In genomic region chr8:120113306-120113705, GRCm38 (mm10) we compare ENCODE assay signal across 8 mouse cellular contexts. TPM values are rescaled to one million over a fixed set of nuclear protein-coding genes. Genes with fewer than 3 reads are reported as not detected.
DNase-seq lines count a peak whose midpoint lies in the region; ATAC-seq lines count a peak whose summit lies in the region.

No protein-coding gene starts in this region.

- H3K27me3 ChIP-seq in heart, embryonic 15.5 days: peaks cover 16% of the 10 kb centered on the region; the same call in 1 of the 2 replicates
- peaks cover 59% of the 10 kb centered on the region for H3K27me3 ChIP-seq in limb, embryonic 12.5 days
- peaks cover 21% of the 10 kb centered on the region for H3K27me3 ChIP-seq in midbrain, embryonic 11.5 days (ENCODE audit: control insufficient read depth, insufficient read depth, low read length)

- 3% methylated on average over 10 of the region's 10 CpGs for WGBS in heart, embryonic 15.5 days
- 6% methylated on average over 10 of the region's 10 CpGs for WGBS in limb, embryonic 12.5 days
- WGBS in midbrain, embryonic 11.5 days: 6% methylated on average over 10 of the region's 10 CpGs

- no peaks in the 10 kb centered on the region for H3K36me3 ChIP-seq in heart, embryonic 15.5 days
- H3K36me3 ChIP-seq in limb, embryonic 12.5 days: no peaks in the 10 kb centered on the region
- no peaks in the 10 kb centered on the region for H3K36me3 ChIP-seq in midbrain, embryonic 11.5 days (ENCODE audit: control insufficient read depth, insufficient read depth, low read length)

- peak; percentile 49 for DNase-seq in layer of hippocampus, adult 9-11 months
- no peak for DNase-seq in layer of hippocampus, postnatal 10 days (ENCODE audit: low spot score in 2 of 2)
- peak; percentile 49 to 54 for DNase-seq in cerebellum, postnatal 10 days
- DNase-seq in midbrain, embryonic 11.5 days (ENCODE audit: low spot score, missing footprints): no peak
- DNase-seq in adipocyte (ENCODE audit: low spot score): no peak

- H3K4me2 ChIP-seq in heart, embryonic 15.5 days: peak overlapping the region; percentile 97
- peak overlapping the region; percentile 93 for H3K4me2 ChIP-seq in limb, embryonic 12.5 days
- peak overlapping the region; percentile 88 for H3K4me2 ChIP-seq in midbrain, embryonic 11.5 days

- ATAC-seq in heart, embryonic 15.5 days (replicated peaks; ENCODE audit: insufficient number of reproducible peaks, insufficient read depth, low FRiP score, low read depth): 0 out of 2 replicates have a peak, but pooled peaks have one; percentile 28
- peak; percentile 26; the same call in 1 of the 2 replicates for ATAC-seq in limb, embryonic 12.5 days (ENCODE audit: insufficient number of reproducible peaks, insufficient read depth, low FRiP score, low TSS enrichment, low read depth)
- no peak; the same call in 1 of the 2 replicates for ATAC-seq in midbrain, embryonic 11.5 days (ENCODE audit: low FRiP score)
- ATAC-seq in activated CD4-positive, CD25-positive, alpha-beta regulatory T cell, adult 4 months: no peak

- H3K4me3 ChIP-seq in heart, embryonic 15.5 days: peak overlapping the region; percentile 85
- H3K4me3 ChIP-seq in limb, embryonic 12.5 days (replicated peaks): peak overlapping the region; percentile 72
- H3K4me3 ChIP-seq in midbrain, embryonic 11.5 days (ENCODE audit: low read depth, low read length): peak overlapping the region; percentile 67

- no peaks in the 10 kb centered on the region for H3K9me3 ChIP-seq in heart, embryonic 15.5 days (replicated peaks)
- H3K9me3 ChIP-seq in limb, embryonic 12.5 days: no peaks in the 10 kb centered on the region
- H3K9me3 ChIP-seq in midbrain, embryonic 11.5 days (ENCODE audit: control insufficient read depth, low read length): no peaks in the 10 kb centered on the region

- H3K9ac ChIP-seq in heart, embryonic 15.5 days: peak overlapping the region; percentile 74
- peak overlapping the region; percentile 62 for H3K9ac ChIP-seq in limb, embryonic 12.5 days (replicated peaks)
- peak overlapping the region; percentile 69 for H3K9ac ChIP-seq in midbrain, embryonic 11.5 days (ENCODE audit: low read length)

- peaks cover 28% of the 10 kb centered on the region for H3K4me1 ChIP-seq in heart, embryonic 15.5 days (replicated peaks)
- H3K4me1 ChIP-seq in limb, embryonic 12.5 days (replicated peaks): peaks cover 15% of the 10 kb centered on the region
- H3K4me1 ChIP-seq in midbrain, embryonic 11.5 days (ENCODE audit: control insufficient read depth, insufficient read depth, low read length): peaks cover 13% of the 10 kb centered on the region

- peak overlapping the region; percentile 97 for H3K27ac ChIP-seq in heart, embryonic 15.5 days
- peak overlapping the region; percentile 41; the same call in 1 of the 2 replicates for H3K27ac ChIP-seq in limb, embryonic 12.5 days
- H3K27ac ChIP-seq in midbrain, embryonic 11.5 days (ENCODE audit: low read depth, low read length): peak overlapping the region; percentile 83

RNA-seq across cellular contexts. Expression of gene 6430548M08Rik, which starts 0.6 kb away (rescaled TPM):
- 10 to 100 TPM; 76.5 to 86.8 TPM for total RNA-seq in layer of hippocampus, postnatal 10 days (2021)
- polyA plus RNA-seq in heart, embryonic 15.5 days (2015; fragmentation: Nextera tagmentation; extraction: Ambion mirVana): 6.6 and 8.3 TPM in 2 replicates
- 3.0 and 3.5 TPM in 2 replicates for polyA plus RNA-seq in limb, embryonic 12.5 days (2016; fragmentation: Nextera tagmentation; extraction: Ambion mirVana)
- 12.4 and 13.5 TPM in 2 replicates for polyA plus RNA-seq in midbrain, embryonic 11.5 days (2014; fragmentation: Nextera tagmentation; extraction: Ambion mirVana)
- polyA plus RNA-seq in activated CD4-positive, CD25-positive, alpha-beta regulatory T cell, adult 4 months (2017; shearing (Covaris generic)): not detected

RNA-seq across cellular contexts. Expression of gene Zdhhc7, which starts 12.0 kb away (rescaled TPM):
- total RNA-seq in layer of hippocampus, postnatal 10 days (2021): 10 to 100 TPM; 37.7 to 40.4 TPM
- polyA plus RNA-seq in heart, embryonic 15.5 days (2015; fragmentation: Nextera tagmentation; extraction: Ambion mirVana): 30.7 and 38.6 TPM in 2 replicates
- 28.7 and 29.4 TPM in 2 replicates for polyA plus RNA-seq in limb, embryonic 12.5 days (2016; fragmentation: Nextera tagmentation; extraction: Ambion mirVana)
- 24.2 and 25.9 TPM in 2 replicates for polyA plus RNA-seq in midbrain, embryonic 11.5 days (2014; fragmentation: Nextera tagmentation; extraction: Ambion mirVana)
- 1 to 10 TPM; 4.9 to 5.5 TPM for polyA plus RNA-seq in activated CD4-positive, CD25-positive, alpha-beta regulatory T cell, adult 4 months (2017; shearing (Covaris generic))

Comparison
In these comparisons a context has a peak if more than half of its experiments do, and no peak if none do; other contexts are left out.
1. DNase-seq: peak in layer of hippocampus, adult 9-11 months (single experiment) and cerebellum, postnatal 10 days (2 of 2); none in layer of hippocampus, postnatal 10 days (0 of 2), midbrain, embryonic 11.5 days (single experiment) and adipocyte (single experiment).
2. ATAC-seq: peak in heart, embryonic 15.5 days (single experiment) and limb, embryonic 12.5 days (single experiment); none in midbrain, embryonic 11.5 days (single experiment) and activated CD4-positive, CD25-positive, alpha-beta regulatory T cell, adult 4 months (single experiment).
3. H3K27ac ChIP-seq: peak in every context shown above with its lines; median percentile 97 in heart, embryonic 15.5 days; 83 in midbrain, embryonic 11.5 days; 41 in limb, embryonic 12.5 days.
4. Peak in every context shown above with its lines, with median percentiles within 50 percentile points of each other: H3K4me2 ChIP-seq, H3K4me3 ChIP-seq and H3K9ac ChIP-seq.